Mouse (Mus musculus) heart, adult 18-20 months (tissue): ENCODE data around the gene Stk24. TPM values are rescaled to one million over a fixed set of nuclear protein-coding genes. Genes with fewer than 3 reads are reported as not detected.

ENCODE experiments used
- DNase-seq, 2 experiments: peaks; one replicate each; pipeline ENCODE4 v3.0.0; 2021 to 2022; ENCODE audit warnings: mixed read lengths in 1 of 2
- total RNA-seq, 2 experiments: library from RNA; stranded (reverse); gene quantifications; 2 replicates each; pipeline ENCODE4 v1.2.3; 2021

The Stk24 gene
- total RNA-seq, 2 experiments from 2014 or later, result 71.3 to 77.6 TPM

DNA sequence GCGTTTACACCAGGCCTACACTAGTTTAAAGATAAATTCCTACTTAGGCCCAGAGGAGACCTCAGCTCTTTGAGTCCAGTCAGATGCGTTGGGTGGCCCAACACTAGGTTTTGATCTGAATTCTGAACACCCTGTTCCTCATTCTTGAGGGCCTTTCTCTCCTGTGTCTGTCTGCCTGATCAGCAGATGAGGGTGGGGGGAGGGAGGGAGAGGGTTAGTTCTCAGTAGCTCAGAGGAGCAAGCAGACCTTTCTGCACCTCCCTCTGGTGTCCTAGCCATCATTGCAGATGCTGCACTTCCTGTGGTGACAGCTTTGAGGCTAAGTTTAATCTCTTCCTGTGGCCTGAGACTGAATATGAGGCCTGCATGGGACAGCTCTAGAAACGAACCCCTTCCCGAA, 117.2 kb downstream of the Stk24 start:
- DNase-seq, result no peak

DNA sequence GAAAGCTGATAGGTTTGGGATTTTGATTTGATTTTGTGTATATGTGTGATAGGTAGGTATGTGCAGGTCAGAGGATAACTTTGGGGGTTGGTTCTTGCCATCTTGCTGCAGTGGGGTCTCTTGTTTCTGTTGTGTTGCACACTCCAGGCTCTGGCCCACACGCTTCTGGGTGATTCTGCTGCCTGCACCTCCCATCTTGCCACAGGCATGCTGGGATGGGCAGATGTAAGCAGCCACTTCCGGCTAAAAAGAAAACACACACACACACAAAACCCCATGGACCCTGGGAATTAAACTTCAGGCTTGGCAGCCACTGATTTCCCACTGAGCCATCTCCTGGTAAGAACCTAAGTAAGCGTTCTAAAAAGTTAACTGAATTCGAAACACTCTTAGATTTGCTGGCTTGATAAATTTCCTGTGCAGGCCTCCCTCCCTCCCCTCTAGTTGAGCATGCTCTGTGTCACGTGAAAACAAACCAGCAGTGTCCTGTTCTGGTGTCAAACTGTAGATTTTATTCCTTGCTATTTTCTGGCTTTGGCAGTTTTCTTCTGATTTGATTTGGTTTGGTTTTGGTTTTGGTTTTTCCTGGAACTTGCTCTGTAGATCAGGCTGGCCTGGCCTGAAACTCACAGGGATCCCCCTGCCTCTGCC, 118.5 kb downstream of the Stk24 start:
- DNase-seq, result no peak

DNA sequence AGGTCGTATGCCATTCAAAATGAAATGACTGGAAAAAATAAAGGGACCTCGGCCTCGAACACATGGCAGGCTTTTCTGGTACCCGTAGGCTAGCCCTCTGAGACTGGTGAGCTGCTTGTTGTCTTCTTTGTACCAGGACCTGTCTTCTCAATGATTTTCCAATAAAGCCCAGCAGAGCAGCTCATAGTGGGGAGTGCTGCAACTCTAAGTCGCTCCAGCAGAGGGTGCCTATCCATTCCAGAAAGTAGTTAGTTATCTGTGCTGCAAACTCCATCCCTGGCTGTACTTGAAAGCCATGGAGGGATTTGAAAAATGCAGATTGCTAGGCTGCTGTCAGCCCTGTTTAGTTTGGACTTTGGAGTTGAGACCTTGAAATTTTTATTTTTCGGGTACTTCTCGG, 120.0 kb downstream of the Stk24 start:
- peak; percentile 43 to 72 for DNase-seq

DNA sequence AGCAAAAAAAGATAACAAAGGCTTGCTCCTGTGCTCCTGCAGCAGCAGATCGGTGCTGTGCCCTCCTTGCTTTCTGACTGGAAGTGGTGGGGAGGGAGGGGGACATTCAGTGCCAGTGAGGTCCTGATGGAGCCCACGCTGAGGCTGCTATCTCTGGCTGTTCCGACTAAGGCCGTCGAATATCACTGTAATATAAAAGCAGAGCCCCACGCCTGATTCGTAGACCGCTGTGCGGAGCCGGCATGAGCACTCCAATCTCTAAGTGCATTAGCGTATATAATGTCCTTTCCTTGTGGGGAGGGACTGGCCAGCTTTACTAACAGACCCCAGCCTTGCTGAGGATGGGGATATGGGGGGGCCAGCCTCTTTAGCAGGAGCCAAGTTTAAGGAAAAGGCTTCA, 120.5 kb downstream of the Stk24 start:
- DNase-seq, result no peak

DNA sequence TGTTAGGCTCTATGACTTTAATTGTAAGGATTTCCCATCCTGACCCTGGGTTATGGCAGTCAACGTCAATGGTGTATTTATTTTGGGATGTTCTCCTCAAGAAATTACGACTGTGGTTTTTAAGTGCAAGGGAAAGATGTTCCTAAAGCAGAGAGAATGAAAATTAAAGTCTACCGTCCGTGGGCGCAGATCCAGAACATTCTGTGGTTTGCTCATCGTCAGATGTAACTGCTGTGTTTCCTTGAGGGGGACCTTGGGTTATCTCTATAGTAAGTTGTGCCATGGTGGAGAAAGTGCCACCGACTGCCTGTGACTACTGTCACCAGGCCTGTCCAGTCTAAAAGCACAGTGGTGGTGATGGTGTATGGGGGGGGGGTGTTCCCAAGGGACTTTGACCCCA, 122.9 kb downstream of the Stk24 start:
- DNase-seq, result no peak

DNA sequence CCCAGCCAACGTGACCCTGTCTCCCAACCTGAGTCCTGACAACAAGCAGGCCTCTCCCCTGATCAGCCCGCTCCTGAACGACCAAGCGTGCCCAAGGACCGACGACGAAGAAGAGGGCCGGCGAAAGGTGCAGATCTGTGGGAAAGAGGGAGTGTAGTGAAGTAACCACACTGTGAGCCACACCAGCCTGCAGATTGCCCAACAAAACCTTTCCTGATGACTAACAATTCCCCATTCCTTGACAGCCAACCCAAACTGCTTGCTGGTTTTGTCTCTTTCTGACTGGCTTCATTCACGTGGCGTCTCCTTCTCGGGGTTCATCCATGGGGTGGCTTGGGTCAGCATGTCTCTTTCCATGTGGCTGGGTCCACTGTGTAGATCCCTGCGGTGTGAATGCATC, 124.3 kb downstream of the Stk24 start:
- DNase-seq, result no peak

DNA sequence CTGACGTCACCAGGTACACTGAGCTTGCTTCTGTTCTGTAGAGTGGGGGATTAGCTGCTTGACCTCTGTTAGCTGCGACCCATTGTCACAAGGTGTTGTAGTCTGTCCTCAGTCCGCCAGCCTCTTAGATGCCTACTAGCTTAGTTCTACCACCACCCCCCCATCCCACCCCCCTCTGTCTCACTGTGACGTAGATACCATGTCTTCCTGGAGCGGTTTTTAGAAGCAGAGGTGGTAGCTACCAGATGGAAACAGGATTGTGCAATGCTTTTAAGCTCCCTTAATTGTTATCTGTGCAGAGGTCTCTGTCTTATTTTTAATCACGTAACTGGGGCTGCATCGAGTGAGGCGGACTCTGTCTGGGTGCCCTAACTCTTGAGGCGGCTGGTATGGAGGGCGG, 124.9 kb downstream of the Stk24 start:
- no peak for DNase-seq

DNA sequence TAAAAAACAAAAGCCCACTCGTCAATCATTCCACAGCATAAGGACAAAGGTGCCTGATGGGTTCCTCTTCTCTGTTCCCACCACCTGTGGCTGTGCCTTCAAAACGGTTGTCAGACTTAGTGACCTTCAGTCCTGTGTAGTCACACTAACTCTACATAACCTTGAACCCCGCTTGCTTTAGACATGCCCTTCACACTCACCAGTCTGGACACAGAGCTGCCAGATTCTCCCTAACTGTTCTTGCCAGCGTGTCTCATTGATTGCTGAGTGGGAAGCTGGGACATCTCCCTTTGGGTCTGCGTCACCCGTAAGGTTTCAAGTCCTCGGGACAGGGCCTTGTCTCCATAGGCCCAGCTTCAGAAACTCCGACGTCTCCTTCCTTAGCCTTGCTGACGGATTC, 127.3 kb downstream of the Stk24 start:
- DNase-seq, result no peak

DNA sequence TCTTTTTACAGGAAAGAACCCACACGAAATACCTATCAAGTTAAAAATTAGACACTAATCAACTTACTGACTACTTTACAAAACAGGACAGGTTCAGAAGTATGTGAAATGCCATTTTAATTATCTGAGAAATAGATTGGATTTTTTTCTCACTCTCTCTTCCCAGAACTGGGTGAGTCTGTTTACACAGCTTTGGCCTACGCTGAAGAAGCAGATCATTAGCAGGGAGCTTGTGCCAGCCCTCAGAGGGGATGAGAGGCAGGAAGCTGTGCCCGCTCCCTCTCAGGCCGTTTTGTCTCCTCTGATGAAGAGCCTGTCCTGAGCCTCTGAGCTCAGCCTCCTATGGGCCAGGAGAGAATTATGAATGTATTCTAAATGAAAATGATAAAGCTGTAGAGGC, 128.1 kb downstream of the Stk24 start:
- DNase-seq, result no peak

DNA sequence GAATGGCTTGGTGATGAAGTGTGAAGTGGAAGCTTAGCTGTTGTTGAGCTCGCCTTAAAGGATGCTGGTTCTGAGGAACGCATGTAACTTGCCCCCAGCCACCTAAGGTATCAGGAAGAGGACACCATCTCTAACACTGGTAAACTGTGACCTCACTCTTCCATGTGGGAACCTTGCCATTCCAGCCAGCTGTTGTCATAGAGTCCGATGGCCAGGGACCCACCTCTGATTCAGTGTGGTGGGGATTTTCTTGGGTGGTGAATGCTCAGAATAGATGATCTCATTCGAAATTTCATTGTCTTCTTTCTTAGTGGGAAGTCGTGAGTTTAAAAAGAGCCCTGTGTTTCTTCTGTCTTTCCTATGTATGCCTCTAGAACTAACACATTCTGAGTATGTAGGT, 128.7 kb downstream of the Stk24 start:
- no peak for DNase-seq

DNA sequence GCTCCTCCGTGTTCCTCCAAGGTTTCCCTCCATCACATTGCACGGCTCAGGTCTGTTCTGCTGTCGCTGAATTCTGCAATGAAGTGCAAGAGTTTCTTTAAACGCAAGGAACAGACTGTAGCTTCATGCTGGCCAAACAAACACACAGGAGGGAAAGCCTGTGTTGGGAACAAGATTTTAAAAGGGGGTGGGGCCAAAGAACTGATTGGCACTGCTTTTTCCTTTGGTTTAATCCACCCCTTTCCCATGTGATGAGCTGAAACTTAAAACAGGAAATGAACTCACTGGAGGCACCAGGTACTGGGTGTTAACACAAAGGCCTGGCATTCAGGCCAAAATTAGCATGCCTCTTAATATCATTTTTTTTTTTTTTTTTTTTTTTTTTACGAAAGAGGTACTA, 131.5 kb downstream of the Stk24 start:
- DNase-seq, result peak; percentile 22 to 30

DNA sequence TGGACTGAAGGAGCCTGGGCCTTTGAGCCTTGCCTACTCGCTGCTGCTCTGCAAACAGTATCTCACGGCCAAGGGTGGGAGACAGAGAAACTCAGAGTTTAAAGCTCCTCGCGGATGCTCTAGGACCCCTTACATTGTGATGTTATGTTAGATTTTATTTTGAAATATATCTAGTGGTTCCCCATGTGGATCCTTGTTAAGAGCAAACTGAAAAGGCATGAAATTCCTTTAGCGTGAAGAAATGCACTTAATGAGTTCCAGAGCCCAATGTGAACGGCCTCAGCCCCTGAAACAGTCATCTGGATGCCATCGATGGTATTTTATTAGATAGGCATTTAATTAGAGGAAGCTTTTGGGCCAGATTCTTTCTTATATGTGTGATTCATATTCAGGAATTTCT, 132.5 kb downstream of the Stk24 start:
- DNase-seq, result no peak

DNA sequence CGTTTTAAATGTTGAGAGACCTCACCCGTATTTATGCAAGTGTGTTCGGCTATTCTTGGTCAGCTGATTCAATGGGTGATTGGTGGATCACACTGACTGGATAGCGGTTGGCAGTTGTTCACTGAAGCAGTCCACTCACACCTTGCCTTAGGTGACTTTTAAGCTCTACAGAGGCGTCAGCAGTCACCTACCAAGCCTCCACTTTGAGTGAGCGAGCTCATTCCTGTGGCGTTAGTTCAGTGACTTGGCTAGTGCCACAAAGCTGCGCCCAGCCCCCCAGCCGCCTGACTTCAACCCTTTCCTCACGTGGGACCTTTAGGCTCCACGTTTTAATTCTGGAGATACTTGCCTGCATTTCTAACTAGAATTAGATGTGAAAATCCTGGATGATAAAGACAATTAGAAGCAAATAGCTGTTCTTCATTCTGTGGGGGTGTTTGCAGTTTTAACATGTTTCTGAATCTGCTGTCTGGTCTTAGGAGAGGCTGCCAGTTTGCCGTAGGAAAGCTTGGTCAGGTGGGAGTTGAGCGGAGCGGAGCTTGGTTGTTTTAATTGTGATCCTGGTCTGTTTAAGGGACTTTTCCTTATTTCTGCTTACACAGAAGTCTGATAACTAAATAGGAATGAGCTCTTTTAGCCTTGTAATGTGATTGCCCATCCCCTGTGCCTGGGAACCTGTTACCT, 133.6 kb downstream of the Stk24 start:
- DNase-seq, result peak; percentile 35 to 38

DNA sequence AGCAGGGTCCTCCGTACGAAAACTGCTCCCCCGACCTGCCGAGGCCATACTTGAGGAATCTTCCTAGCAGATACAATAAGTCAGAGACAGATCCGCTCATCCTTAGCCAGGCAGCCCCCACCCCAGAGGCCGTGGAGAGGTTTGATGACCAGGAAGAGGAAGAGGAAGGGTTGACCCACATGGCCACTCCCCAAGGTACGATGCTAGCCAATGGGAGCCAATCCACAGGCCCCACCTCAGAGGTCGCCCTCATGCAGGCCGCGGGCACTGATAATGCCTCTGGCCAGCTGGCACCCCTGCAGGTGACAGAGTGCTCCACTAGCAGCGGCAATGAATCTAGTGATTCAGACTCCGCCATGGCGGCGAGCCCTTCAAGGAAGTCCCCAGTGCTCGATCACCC, 135.7 kb downstream of the Stk24 start:
- DNase-seq, result no peak

DNA sequence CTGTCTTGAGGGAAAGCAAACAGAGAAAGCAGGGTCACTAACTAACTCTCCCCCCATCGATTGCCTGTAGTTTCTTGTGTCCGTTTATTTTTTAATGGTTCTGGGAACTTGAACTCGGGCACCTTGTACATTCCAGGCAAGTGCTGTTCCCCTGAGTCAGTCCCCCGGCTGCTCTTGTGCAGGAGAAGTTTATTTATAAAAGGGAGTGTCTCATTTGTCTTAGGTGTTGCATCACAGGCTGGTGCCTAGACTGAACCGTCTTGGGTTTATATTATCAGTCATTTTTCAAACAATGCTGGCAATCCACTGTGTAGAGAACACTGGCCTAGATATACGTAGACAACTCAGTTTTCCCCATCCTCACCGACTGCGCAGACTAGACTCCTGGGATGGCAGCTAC, 140.4 kb downstream of the Stk24 start:
- DNase-seq, result no peak

DNA sequence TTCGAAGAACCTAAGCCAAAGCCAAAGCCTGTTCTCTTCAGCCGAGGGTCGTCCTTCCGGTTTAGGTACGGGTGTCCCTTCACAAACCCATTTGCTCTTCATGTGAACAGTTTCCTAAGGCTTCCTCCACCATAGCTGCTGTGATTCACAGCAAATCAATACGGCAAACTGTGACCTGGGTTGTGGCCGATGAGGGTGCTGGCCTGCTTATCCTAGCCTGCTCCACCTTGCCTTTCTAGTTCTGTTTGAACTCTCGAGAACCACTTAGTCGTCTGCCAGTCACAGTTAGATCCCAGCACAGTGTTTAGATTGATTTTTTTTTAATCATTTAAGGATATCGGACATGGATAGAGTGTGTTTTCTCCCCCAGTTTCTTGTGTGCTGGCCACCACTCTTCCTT, 141.1 kb downstream of the Stk24 start:
- no peak for DNase-seq

DNA sequence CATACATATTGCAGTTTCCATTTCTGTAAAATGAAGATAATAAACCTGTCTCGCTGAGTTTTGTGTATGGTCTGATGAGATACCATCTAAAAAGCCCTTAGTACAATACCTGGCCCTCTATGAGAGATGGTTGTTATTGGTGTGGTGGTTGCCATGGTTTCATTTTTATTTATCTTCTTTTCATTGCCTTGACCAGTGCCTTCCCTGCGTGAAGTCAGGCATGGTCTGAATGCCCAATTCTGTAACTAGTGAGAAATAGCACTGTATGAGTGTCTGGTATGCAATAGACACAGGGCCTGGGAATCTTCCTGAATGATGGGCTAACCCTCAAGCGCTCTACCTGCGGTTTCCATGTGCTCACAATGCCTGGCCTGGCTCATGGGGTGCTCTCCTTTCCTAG, 143.1 kb downstream of the Stk24 start:
- no peak for DNase-seq

Other genes with a start within 250 kb of the Stk24 start
- not detected for gene Slc15a1, start 125.2 kb upstream of the Stk24 start, total RNA-seq